Mouse (Mus musculus) embryonic facial prominence, embryonic 15.5 days (tissue): ENCODE measurements around the gene Galnt6. TPM values are rescaled to one million over a fixed set of nuclear protein-coding genes. Genes with fewer than 3 reads are reported as not detected.
A peak's percentile ranks its signal among the peaks of the same experiment; 100 is the strongest.

Experiments
- ATAC-seq: fragments of 200-750 bp; cut with Nextera tagmentation; 2 replicates; pipeline ENCODE4 v1.8.0; 2017; ENCODE audit warnings: low read depth, moderate TSS enrichment; ENCODE audit not compliant: insufficient number of reproducible peaks, low FRiP score, low TSS enrichment
- H3K27ac ChIP-seq: fragments of 300-500 bp; sonication (generic); replicated peaks from 2 replicates; pipeline ENCODE4 v1.5.1; 2015; ENCODE audit warnings: mild to moderate bottlenecking, inconsistent platforms
- H3K27me3 ChIP-seq: fragments of 300-500 bp; sonication (generic); 2 replicates; pipeline ENCODE4 v1.6.1; 2015; ENCODE audit warnings: inconsistent platforms
- H3K36me3 ChIP-seq: fragments of 300-500 bp; sonication (generic); 2 replicates; pipeline ENCODE4 v1.6.1; 2015; ENCODE audit warnings: mild to moderate bottlenecking, inconsistent platforms
- H3K4me1 ChIP-seq: fragments of 300-500 bp; sonication (generic); 2 replicates; pipeline ENCODE4 v1.6.1; 2015; ENCODE audit warnings: inconsistent platforms
- H3K4me2 ChIP-seq: fragments of 300-500 bp; sonication (generic); replicated peaks from 2 replicates; pipeline ENCODE4 v1.6.1; 2015; ENCODE audit warnings: mild to moderate bottlenecking, inconsistent platforms
- H3K4me3 ChIP-seq: fragments of 300-500 bp; sonication (generic); replicated peaks from 2 replicates; pipeline ENCODE4 v1.5.1; 2015; ENCODE audit warnings: mild to moderate bottlenecking, inconsistent platforms
- H3K9ac ChIP-seq: fragments of 300-500 bp; sonication (generic); 2 replicates; pipeline ENCODE4 v1.6.1; 2015; ENCODE audit warnings: inconsistent platforms
- H3K9me3 ChIP-seq: fragments of 300-500 bp; sonication (generic); replicated peaks from 2 replicates; pipeline ENCODE4 v1.6.1; 2016; ENCODE audit warnings: inconsistent platforms
- WGBS: fragments of 180-500 bp; shearing (Covaris S2); methylation state at CpG from one replicate; pipeline ENCODE4 v1.1.7; 2015; 5-methylcytosine and 5-hydroxymethylcytosine counted together
- polyA plus RNA-seq: library from polyadenylated mRNA; unstranded; fragments of >200 nt; fragmentation: Nextera tagmentation; extraction: Ambion mirVana; gene quantifications from 2 replicates; pipeline ENCODE4 v1.2.1, GENCODE M21; 2015

Gene Galnt6
- polyA plus RNA-seq, 1 experiment from 2014 or later, result 4.5 TPM

- ATAC-seq, result no peak
- peaks cover 8% of the 10 kb centered on the region for H3K27me3 ChIP-seq
Measured at GRCm38 (mm10) chr15:100764163-100764951, 35.2 kb upstream of the Galnt6 start.

DNA sequence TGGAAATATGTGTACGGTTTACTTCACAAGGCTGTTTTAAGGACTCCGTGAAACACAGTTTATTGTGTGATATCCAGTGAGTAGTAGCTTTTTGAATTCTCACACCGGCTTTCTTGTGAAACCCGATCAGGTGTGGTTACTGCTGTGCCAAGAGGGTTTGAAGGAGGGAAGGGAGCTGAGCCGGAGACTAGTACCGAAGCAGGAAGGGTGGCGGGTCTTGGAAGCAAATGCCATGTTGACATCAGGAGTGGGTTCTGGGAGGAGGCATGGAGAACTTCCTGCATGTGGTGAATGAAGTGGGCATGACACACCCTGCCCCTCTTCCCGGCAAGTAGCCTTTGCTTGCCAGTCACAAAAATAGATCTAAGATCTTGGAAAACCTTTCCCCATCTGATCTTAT lies 33.5 kb upstream of the Galnt6 start:
- Histone ChIP-seq H3K4me2 (peak overlapping the region; percentile 98), H3K36me3 (no peaks in the 10 kb centered on the region), H3K4me1 (peaks cover 18% of the 10 kb centered on the region), H3K27me3 (peaks cover 8% of the 10 kb centered on the region), H3K9ac (no peak overlapping the region), H3K4me3 (0 out of 2 replicates have a peak overlapping the region, but pooled peaks have one; percentile 68), H3K9me3 (no peaks in the 10 kb centered on the region), H3K27ac (no peak overlapping the region)
- ATAC-seq, result no peak
- 34% methylated on average over 8 of the region's 8 CpGs for WGBS

More at GRCm38 (mm10) chr15:100764163-100764951, 35.2 kb upstream of the Galnt6 start:
- 80% methylated on average over 16 of the region's 16 CpGs for WGBS
- no peak overlapping the region for H3K4me2 ChIP-seq
- no peaks in the 10 kb centered on the region for H3K36me3 ChIP-seq
- peaks cover 18% of the 10 kb centered on the region for H3K4me1 ChIP-seq
- no peak overlapping the region for H3K9ac ChIP-seq
- H3K27ac ChIP-seq, result no peak overlapping the region
- H3K4me3 ChIP-seq, result no peak overlapping the region
- H3K9me3 ChIP-seq, result no peaks in the 10 kb centered on the region

DNA sequence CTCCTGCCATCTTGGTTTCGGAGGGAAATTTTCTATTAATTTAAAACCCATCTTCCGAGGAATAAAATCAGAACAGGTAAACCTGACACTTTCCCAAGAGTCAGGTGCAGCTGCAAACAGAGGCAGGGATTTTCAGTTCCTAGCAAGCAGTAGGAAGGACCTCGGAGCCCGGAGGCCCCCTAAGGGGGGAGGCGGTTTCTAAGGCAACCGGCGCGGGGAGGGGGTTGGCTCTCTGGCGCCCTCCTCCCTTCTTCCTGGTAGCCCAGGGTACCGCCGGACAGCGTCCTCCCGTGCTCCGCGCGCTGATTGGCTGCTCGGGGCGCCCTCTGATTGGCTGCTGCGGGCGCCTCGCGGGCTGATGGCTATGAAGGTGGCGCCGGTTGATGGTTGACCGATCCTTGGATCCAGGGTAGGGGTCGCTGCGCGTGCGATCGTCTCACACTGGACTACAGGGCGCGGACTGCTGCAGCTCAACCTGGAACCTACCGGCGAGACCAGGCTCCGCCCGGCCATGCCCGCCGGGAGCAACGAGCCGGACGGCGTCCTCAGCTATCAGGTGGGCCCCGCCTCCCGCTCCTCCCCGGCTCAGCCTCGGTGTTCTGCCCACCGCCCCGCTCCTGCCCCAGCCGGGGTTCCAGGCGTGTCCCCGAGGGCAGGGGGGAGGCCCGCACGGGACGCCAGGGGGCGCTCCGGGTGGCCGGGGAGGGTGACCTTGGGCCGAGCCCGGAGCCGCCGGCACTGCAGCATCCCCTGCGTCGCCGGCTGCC lies 32.4 kb upstream of the Galnt6 start, which contains the start of gene Slc4a8:
Gene Slc4a8 (plus strand): TSS at position 329 of the 767 bp plus-strand sequence.
- peak; percentile 90 for ATAC-seq
- under 1% methylated on average over 64 of the region's 64 CpGs for WGBS

DNA sequence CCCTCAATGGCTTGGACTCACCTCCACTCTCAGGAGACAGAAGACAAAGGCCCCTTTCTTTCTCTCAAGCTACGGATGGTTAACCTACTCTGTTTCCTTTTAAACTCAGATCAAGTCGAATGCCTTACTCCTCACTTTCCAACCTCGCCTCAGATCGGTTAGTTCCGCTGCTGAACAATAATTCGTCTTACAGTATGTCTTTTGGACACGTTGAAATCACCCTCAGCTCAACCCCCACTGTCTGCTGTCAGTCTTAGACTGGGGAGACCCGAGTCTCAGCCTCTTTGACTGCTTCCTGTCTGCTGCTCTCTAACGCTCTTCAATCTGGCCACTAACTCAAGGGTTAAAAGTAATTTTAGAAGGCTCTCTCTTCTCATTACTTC lies 31.9 kb upstream of the Galnt6 start:
- WGBS, result 9% methylated on average over 9 of the region's 9 CpGs
- Histone ChIP-seq H3K27ac (0 out of 2 replicates have a peak overlapping the region, but pooled peaks have one; percentile 48), H3K27me3 (peaks cover 8% of the 10 kb centered on the region), H3K36me3 (no peaks in the 10 kb centered on the region), H3K4me1 (peaks cover 18% of the 10 kb centered on the region), H3K4me3 (peak overlapping the region; percentile 68), H3K9ac (no peak overlapping the region), H3K4me2 (peak overlapping the region; percentile 98), H3K9me3 (no peaks in the 10 kb centered on the region)
- ATAC-seq, result no peak

More for the DNA sequence above, 32.4 kb upstream of the Galnt6 start, which contains the start of gene Slc4a8:
- Histone ChIP-seq H3K4me2 (peak within 1 kb of the TSS; percentile 98), H3K4me3 (peak within 1 kb of the TSS; percentile 68), H3K9ac (peak within 1 kb of the TSS; percentile 29), H3K9me3 (no peaks in the 10 kb centered on the region), H3K4me1 (peaks cover 18% of the 10 kb centered on the region), H3K27ac (0 out of 2 replicates have a peak within 1 kb of the TSS, but pooled peaks have one; percentile 48), H3K36me3 (no peaks in the 10 kb centered on the region), H3K27me3 (peaks cover 8% of the 10 kb centered on the region)

DNA sequence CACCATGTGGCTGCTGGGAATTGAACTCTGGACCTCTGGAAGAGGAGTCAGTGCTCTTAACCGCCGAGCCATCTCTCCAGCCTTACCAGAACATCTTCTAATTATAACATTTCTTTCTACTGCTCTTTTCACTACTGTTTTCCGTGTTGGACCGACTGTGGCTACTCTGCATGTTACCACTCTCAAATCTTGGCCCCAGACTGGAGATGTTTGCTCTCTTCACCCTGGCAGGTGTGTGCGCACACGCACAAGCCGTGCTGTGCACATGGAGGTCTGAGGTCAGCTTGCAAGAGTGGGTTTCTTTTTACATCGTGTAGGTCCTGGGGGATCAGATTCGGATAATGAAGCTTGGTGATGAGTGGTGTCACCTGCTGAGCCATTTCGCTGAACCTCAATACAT lies 30.1 kb upstream of the Galnt6 start:
- ATAC-seq, result no peak
- Histone ChIP-seq H3K9ac (no peak overlapping the region), H3K4me2 (no peak overlapping the region), H3K9me3 (no peaks in the 10 kb centered on the region), H3K4me1 (peaks cover 24% of the 10 kb centered on the region), H3K36me3 (no peaks in the 10 kb centered on the region), H3K27ac (no peak overlapping the region), H3K27me3 (peaks cover 8% of the 10 kb centered on the region), H3K4me3 (no peak overlapping the region)
- WGBS, result 81% methylated on average over 10 of the region's 10 CpGs

- 2% methylated on average over 7 of the region's 7 CpGs for WGBS
- H3K9me3 ChIP-seq, result no peaks in the 10 kb centered on the region
- H3K27me3 ChIP-seq, result peaks cover 8% of the 10 kb centered on the region
- 0 out of 2 replicates have a peak overlapping the region, but pooled peaks have one; percentile 3 for H3K4me3 ChIP-seq
- no peaks in the 10 kb centered on the region for H3K36me3 ChIP-seq
- ATAC-seq, result no peak
- peaks cover 24% of the 10 kb centered on the region for H3K4me1 ChIP-seq
- H3K9ac ChIP-seq, result no peak overlapping the region
- H3K27ac ChIP-seq, result no peak overlapping the region
- H3K4me2 ChIP-seq, result peak overlapping the region; percentile 27; the same call in 1 of the 2 replicates
Measured at GRCm38 (mm10) chr15:100757527-100757978, 28.4 kb upstream of the Galnt6 start.

DNA sequence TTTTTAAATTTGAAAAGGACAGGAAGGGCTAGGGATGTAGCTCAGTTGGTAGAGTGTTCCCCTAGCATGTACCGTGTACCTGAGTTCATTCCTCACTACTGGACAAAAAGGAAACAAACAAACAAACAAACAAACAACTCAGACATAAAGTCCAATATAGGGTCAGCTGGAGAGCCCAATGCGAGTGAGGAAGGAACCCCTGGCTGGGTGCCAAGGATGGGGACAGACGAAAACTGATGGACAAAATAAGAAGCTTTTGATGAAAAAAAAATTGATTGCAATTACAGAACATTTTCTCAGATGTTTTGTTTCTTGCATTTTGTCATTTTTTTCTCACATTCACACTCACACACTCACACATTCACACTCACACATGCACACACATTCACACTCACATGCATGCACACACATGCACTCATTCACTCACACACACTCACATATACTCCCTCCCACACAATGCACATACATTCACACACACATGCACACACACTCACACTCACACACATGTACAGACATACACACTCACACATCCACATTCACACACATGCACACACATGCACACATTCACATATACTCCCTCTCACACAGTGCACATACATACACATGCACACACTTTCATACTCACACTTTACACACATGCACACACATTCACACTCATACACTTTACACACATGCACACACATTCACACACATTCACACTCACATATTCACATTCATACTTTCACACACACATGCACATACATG lies 26.9 kb upstream of the Galnt6 start:
- no peak for ATAC-seq
- H3K36me3 ChIP-seq, result no peaks in the 10 kb centered on the region
- WGBS, result 70% methylated on average over 3 of the region's 3 CpGs

DNA sequence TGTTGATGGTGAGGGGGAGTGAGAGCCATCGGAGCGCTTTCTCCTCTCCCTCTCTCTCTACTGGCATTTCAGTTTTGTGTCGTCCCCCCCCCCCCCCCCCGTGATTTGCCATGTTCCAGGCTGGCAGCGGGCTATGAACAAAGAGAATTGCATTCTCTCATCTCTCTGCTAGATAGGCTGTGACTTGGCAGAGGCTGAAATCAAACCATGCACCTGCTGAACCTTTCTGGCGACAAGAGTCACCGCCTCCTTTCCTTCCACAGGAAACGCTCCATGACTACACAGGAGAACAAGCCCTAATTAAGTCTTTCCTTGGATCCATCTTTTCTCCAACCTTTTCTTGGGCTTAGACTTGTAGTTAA lies 26.3 kb upstream of the Galnt6 start:
- no peaks in the 10 kb centered on the region for H3K9me3 ChIP-seq
- 0 out of 2 replicates have a peak, but pooled peaks cover 6% of the 10 kb centered on the region for H3K4me1 ChIP-seq
- no peak overlapping the region for H3K4me2 ChIP-seq
- H3K27me3 ChIP-seq, result no peaks in the 10 kb centered on the region
- H3K4me3 ChIP-seq, result no peak overlapping the region
- H3K36me3 ChIP-seq, result no peaks in the 10 kb centered on the region
- no peak overlapping the region for H3K9ac ChIP-seq
- 43% methylated on average over 6 of the region's 8 CpGs for WGBS
- no peak for ATAC-seq
- H3K27ac ChIP-seq, result no peak overlapping the region

More for the DNA sequence above, 26.9 kb upstream of the Galnt6 start:
- Histone ChIP-seq H3K4me1 (peaks cover 10% of the 10 kb centered on the region), H3K4me3 (no peak overlapping the region), H3K9ac (no peak overlapping the region), H3K27ac (no peak overlapping the region), H3K27me3 (no peaks in the 10 kb centered on the region), H3K4me2 (no peak overlapping the region), H3K9me3 (no peaks in the 10 kb centered on the region)

DNA sequence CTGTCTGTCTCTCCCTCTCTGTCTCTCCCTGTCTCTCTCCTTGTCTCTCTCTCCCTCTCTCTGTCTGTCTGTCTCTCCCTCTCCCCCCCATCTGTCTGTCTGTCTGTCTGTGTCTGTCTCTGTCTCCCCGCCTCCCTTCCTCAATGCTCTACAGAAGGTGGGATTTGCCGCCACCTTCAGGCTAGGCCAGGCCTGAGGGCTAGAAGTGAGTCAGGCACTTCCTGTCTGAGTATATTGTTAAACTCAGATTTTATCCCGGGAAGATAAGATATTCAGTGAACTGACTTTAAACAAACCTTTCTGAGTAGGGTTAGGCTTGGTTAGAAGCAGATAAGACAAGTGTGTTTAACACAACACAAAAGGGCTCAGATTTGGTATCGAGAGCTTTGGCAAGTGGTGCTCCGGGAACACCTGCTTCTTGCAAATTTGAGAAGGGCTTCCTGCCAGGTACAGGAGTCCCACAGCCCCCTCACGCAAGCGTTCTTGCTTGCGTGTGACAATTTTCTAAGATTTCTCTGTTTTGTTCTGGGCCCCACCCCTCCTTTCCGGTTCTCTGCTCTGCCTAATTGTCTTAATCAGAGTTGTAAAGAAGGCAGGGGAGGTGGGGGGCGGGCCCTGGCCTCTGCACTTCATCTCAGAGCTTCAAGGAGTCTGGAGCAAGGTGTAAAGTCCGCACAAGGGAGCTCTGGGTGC lies 25.8 kb upstream of the Galnt6 start:
- Histone ChIP-seq H3K9ac (no peak overlapping the region), H3K4me2 (no peak overlapping the region)

DNA sequence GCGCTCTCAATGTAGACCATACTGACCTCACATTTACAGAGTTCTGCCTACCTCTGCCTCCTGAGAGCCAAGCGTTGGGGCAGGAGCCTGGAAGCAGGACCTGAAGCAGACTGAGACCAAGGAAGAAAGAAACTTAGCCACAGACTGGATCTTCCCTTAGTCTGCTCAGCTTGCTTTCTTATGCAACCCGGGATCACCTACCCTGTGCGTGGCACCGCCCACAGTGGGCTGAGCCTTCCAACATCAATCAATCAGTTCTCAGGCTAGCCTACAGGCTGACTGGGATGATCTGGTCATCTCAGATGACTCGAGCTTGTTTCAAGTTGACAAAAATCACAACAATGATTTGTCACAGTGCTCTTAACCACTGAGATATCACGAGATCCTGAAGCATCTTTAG lies 24.9 kb upstream of the Galnt6 start:
- WGBS, result 38% methylated on average over 7 of the region's 7 CpGs
- Histone ChIP-seq H3K27ac (no peak overlapping the region), H3K4me3 (no peak overlapping the region), H3K4me2 (no peak overlapping the region), H3K36me3 (no peaks in the 10 kb centered on the region), H3K9ac (no peak overlapping the region), H3K9me3 (no peaks in the 10 kb centered on the region), H3K4me1 (0 out of 2 replicates have a peak, but pooled peaks cover 6% of the 10 kb centered on the region), H3K27me3 (no peaks in the 10 kb centered on the region)
- no peak for ATAC-seq

More for the DNA sequence above, 25.8 kb upstream of the Galnt6 start:
- no peak for ATAC-seq
- H3K27ac ChIP-seq, result no peak overlapping the region
- no peak overlapping the region for H3K4me3 ChIP-seq
- no peaks in the 10 kb centered on the region for H3K9me3 ChIP-seq
- 0 out of 2 replicates have a peak, but pooled peaks cover 6% of the 10 kb centered on the region for H3K4me1 ChIP-seq
- no peaks in the 10 kb centered on the region for H3K27me3 ChIP-seq
- no peaks in the 10 kb centered on the region for H3K36me3 ChIP-seq
- WGBS, result 11% methylated on average over 11 of the region's 11 CpGs
